Mouse (Mus musculus) thymus, adult 2 months (tissue): ENCODE results near the gene Rbms3. TPM values are rescaled to one million over a fixed set of nuclear protein-coding genes. Genes with fewer than 3 reads are reported as not detected.

Experiments used
- DNase-seq: peaks from one replicate; pipeline ENCODE4 v3.0.0; 2021
- H3K27ac ChIP-seq: fragments of 200-500 bp; 2 replicates; pipeline ENCODE4 v1.5.1; 2012; ENCODE audit warnings: low read length, control low read depth; ENCODE audit not compliant: control insufficient read depth, insufficient read depth
- H3K27me3 ChIP-seq: fragments of 200-500 bp; 2 replicates; pipeline ENCODE4 v1.6.1; 2012; ENCODE audit warnings: mild to moderate bottlenecking, low read length, moderate library complexity, mixed read lengths; ENCODE audit not compliant: control insufficient read depth, insufficient read depth
- H3K36me3 ChIP-seq: fragments of 200-500 bp; 2 replicates; pipeline ENCODE4 v1.6.1; 2012; ENCODE audit warnings: mild to moderate bottlenecking, low read length, moderate library complexity; ENCODE audit not compliant: control insufficient read depth, insufficient read depth
- H3K4me1 ChIP-seq: fragments of 200-500 bp; replicated peaks from 2 replicates; pipeline ENCODE4 v1.6.1; 2012; ENCODE audit warnings: low read length; ENCODE audit not compliant: control insufficient read depth, insufficient read depth
- H3K4me3 ChIP-seq: fragments of 200-500 bp; 2 replicates; pipeline ENCODE4 v1.5.1; 2012; ENCODE audit warnings: mild to moderate bottlenecking, low read length, control low read depth, moderate library complexity; ENCODE audit not compliant: control insufficient read depth, insufficient read depth
- CTCF ChIP-seq: fragments of 200-500 bp; IDR thresholded peaks from 2 replicates; pipeline ENCODE4 v1.5.1; 2012; ENCODE audit warnings: mild to moderate bottlenecking, control low read depth, low read length, moderate library complexity, borderline replicate concordance; ENCODE audit not compliant: control insufficient read depth, poor library complexity, insufficient read depth; ENCODE audit errors: extremely low read depth
- POLR2A ChIP-seq: fragments of 200-500 bp; IDR thresholded peaks from 2 replicates; pipeline ENCODE4 v1.6.1; 2012; ENCODE audit warnings: mild to moderate bottlenecking, low read length, control low read depth, moderate library complexity; ENCODE audit not compliant: control insufficient read depth, poor library complexity, insufficient read depth; ENCODE audit errors: extremely low read depth
- WGBS: fragments of 180-500 bp; shearing (Covaris S2); methylation state at CpG from one replicate; pipeline ENCODE4 v1.1.7; 2018; 5-methylcytosine and 5-hydroxymethylcytosine counted together
- polyA plus RNA-seq: library from polyadenylated mRNA; depleted of rRNA; stranded (reverse); fragments of >200 nt; gene quantifications from 2 replicates; pipeline ENCODE4 v1.2.3, GENCODE M21; 2012

Rbms3 gene
- polyA plus RNA-seq, 1 experiment, result 10.9 TPM

GRCm38 (mm10) chr9:116857151-116857550 is 772.6 kb downstream of the Rbms3 start:
- 87% methylated on average over 3 of the region's 3 CpGs for WGBS
- no peak for DNase-seq
- no peaks in the 10 kb centered on the region for H3K4me1 ChIP-seq
- H3K36me3 ChIP-seq, result no peaks in the 10 kb centered on the region
- H3K4me3 ChIP-seq, result no peak overlapping the region
- H3K27me3 ChIP-seq, result no peaks in the 10 kb centered on the region
- TF ChIP-seq POLR2A, result no peak
- H3K27ac ChIP-seq, result no peak overlapping the region

- no peak for TF ChIP-seq CTCF
- TF ChIP-seq POLR2A, result no peak
- DNase-seq, result no peak
- 82% methylated on average over 3 of the region's 3 CpGs for WGBS
- H3K27ac ChIP-seq, result no peak overlapping the region
- no peaks in the 10 kb centered on the region for H3K27me3 ChIP-seq
- no peaks in the 10 kb centered on the region for H3K4me1 ChIP-seq
- no peaks in the 10 kb centered on the region for H3K36me3 ChIP-seq
- H3K4me3 ChIP-seq, result no peak overlapping the region
Measured at GRCm38 (mm10) chr9:116855744-116856143, 774.0 kb downstream of the Rbms3 start.

- no peak for TF ChIP-seq CTCF
- TF ChIP-seq POLR2A, result no peak
- Histone ChIP-seq H3K4me1 (no peaks in the 10 kb centered on the region), H3K27ac (no peak overlapping the region), H3K36me3 (no peaks in the 10 kb centered on the region), H3K4me3 (no peak overlapping the region), H3K27me3 (no peaks in the 10 kb centered on the region)
- DNase-seq, result no peak
- whole genome bisulfite sequencing, result 95% methylated on average over 4 of the region's 4 CpGs
Measured at GRCm38 (mm10) chr9:116848905-116849304, 780.8 kb downstream of the Rbms3 start.

GRCm38 (mm10) chr9:116848166-116848565 is 781.5 kb downstream of the Rbms3 start:
- H3K36me3 ChIP-seq, result no peaks in the 10 kb centered on the region
- no peak for DNase-seq
- no peaks in the 10 kb centered on the region for H3K4me1 ChIP-seq
- no peaks in the 10 kb centered on the region for H3K27me3 ChIP-seq
- TF ChIP-seq POLR2A (no peak), CTCF (no peak)
- no peak overlapping the region for H3K27ac ChIP-seq
- H3K4me3 ChIP-seq, result no peak overlapping the region
- 93% methylated on average over 10 of the region's 10 CpGs for WGBS

- no peaks in the 10 kb centered on the region for H3K4me1 ChIP-seq
- H3K27me3 ChIP-seq, result no peaks in the 10 kb centered on the region
- no peak overlapping the region for H3K27ac ChIP-seq
- no peaks in the 10 kb centered on the region for H3K36me3 ChIP-seq
- WGBS, result 76% methylated on average over 7 of the region's 7 CpGs
- TF ChIP-seq POLR2A (no peak), CTCF (no peak)
- H3K4me3 ChIP-seq, result no peak overlapping the region
- DNase-seq, result no peak
Measured at GRCm38 (mm10) chr9:116847241-116848135, 782.2 kb downstream of the Rbms3 start.

- TF ChIP-seq CTCF (no peak), POLR2A (no peak)
Measured at GRCm38 (mm10) chr9:116834949-116835348, 794.8 kb downstream of the Rbms3 start.

GRCm38 (mm10) chr9:116833677-116834076 is 796.0 kb downstream of the Rbms3 start:
- Histone ChIP-seq H3K27me3 (no peaks in the 10 kb centered on the region), H3K27ac (no peak overlapping the region), H3K36me3 (no peaks in the 10 kb centered on the region), H3K4me1 (no peaks in the 10 kb centered on the region), H3K4me3 (no peak overlapping the region)
- DNase-seq, result no peak
- WGBS, result 85% methylated on average over 7 of the region's 7 CpGs
- TF ChIP-seq POLR2A (no peak), CTCF (no peak)

More at GRCm38 (mm10) chr9:116834949-116835348, 794.8 kb downstream of the Rbms3 start:
- DNase-seq, result no peak
- H3K4me3 ChIP-seq, result no peak overlapping the region
- no peaks in the 10 kb centered on the region for H3K36me3 ChIP-seq
- no peaks in the 10 kb centered on the region for H3K4me1 ChIP-seq
- 86% methylated on average over 8 of the region's 8 CpGs for WGBS
- H3K27ac ChIP-seq, result no peak overlapping the region
- no peaks in the 10 kb centered on the region for H3K27me3 ChIP-seq
